Mouse (Mus musculus) heart, embryonic 12.5 days (tissue): Measurements from ENCODE around the gene Atp11a. TPM values are rescaled to one million over a fixed set of nuclear protein-coding genes. Genes with fewer than 3 reads are reported as not detected.

Experiments used
- ATAC-seq: fragments of 200-750 bp; cut with Nextera tagmentation; 2 replicates; pipeline ENCODE4 v1.8.0; 2017; ENCODE audit warnings: moderate TSS enrichment, moderate library complexity; ENCODE audit not compliant: insufficient number of reproducible peaks, low FRiP score
- H3K27ac ChIP-seq: fragments of 300-500 bp; sonication (generic); 2 replicates; pipeline ENCODE4 v1.5.1; 2016; ENCODE audit warnings: mild to moderate bottlenecking, moderate library complexity; ENCODE audit not compliant: poor library complexity, severe bottlenecking
- H3K27me3 ChIP-seq: fragments of 300-500 bp; sonication (generic); replicated peaks from 2 replicates; pipeline ENCODE4 v1.6.1; 2016; ENCODE audit warnings: mild to moderate bottlenecking, moderate library complexity
- H3K36me3 ChIP-seq: fragments of 300-500 bp; sonication (generic); 2 replicates; pipeline ENCODE4 v1.6.1; 2016; ENCODE audit warnings: mild to moderate bottlenecking, moderate library complexity
- H3K4me1 ChIP-seq: fragments of 300-500 bp; sonication (generic); replicated peaks from 2 replicates; pipeline ENCODE4 v1.6.1; 2016; ENCODE audit warnings: mild to moderate bottlenecking
- H3K4me2 ChIP-seq: fragments of 300-500 bp; sonication (generic); 2 replicates; pipeline ENCODE4 v1.6.1; 2016; ENCODE audit warnings: mild to moderate bottlenecking, moderate library complexity
- H3K4me3 ChIP-seq: fragments of 300-500 bp; sonication (generic); 2 replicates; pipeline ENCODE4 v1.5.1; 2016; ENCODE audit warnings: mild to moderate bottlenecking
- H3K9ac ChIP-seq: fragments of 300-500 bp; sonication (generic); 2 replicates; pipeline ENCODE4 v1.6.1; 2016; ENCODE audit warnings: mild to moderate bottlenecking, moderate library complexity
- H3K9me3 ChIP-seq: fragments of 300-500 bp; sonication (generic); replicated peaks from 2 replicates; pipeline ENCODE4 v1.6.1; 2016; ENCODE audit warnings: mild to moderate bottlenecking, moderate library complexity
- WGBS: fragments of 180-500 bp; shearing (Covaris S2); methylation state at CpG from one replicate; pipeline ENCODE4 v1.1.7; 2016; 5-methylcytosine and 5-hydroxymethylcytosine counted together
- polyA plus RNA-seq: library from polyadenylated mRNA; unstranded; fragments of >200 nt; fragmentation: Nextera tagmentation; extraction: Ambion mirVana; gene quantifications from 2 replicates; pipeline ENCODE4 v1.2.1, GENCODE M21; 2016

Atp11a gene
- polyA plus RNA-seq, 1 experiment from 2014 or later: 21.5 TPM

DNA sequence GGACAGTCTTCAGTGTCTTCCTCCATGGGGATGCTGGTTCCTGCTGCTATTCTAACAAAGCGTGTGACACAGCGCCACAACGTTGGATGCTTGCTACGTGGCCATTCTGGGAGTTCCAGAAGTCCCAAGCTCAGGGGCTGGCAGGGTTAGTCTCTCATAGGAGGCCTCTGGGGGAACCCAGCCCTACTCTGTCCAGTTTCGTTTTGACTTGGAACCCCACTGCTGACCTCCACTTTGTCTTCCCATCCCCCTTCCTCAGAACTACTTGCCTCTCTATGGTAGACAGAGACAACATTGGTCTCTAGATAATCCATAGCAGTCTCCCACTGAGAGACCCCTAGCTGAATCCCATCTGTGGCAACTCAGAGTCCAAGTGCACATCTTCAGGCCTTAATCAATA lies 149.8 kb downstream of the Atp11a start:
- Histone ChIP-seq H3K27ac (no peak overlapping the region), H3K4me1 (peaks cover 12% of the 10 kb centered on the region), H3K9ac (no peak overlapping the region), H3K4me3 (no peak overlapping the region), H3K36me3 (no peaks in the 10 kb centered on the region), H3K9me3 (no peaks in the 10 kb centered on the region), H3K27me3 (no peaks in the 10 kb centered on the region), H3K4me2 (no peak overlapping the region)
- WGBS: 74% methylated on average over 5 of the region's 5 CpGs
- no peak for ATAC-seq

DNA sequence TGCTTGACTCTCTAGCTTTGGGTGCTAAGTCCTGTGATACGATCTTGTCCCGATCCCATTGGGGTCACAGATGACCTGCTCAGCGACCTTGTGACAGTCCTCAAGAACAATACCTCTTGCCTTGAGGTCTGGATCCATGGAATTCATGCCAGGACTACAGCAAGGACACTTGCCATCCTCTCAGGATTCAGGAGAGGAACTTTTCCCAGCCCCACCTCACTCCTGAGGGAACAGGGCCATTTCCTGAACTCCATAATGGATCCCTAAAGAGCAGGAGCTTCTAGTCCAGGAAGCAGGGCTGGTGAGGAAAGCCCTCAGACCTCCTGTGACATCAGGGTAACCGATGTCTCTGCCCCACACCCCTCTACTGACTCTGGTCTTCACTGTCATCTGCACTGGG lies 150.9 kb downstream of the Atp11a start:
- H3K4me3 ChIP-seq: no peak overlapping the region
- 72% methylated on average over 4 of the region's 4 CpGs for WGBS
- H3K36me3 ChIP-seq: no peaks in the 10 kb centered on the region

DNA sequence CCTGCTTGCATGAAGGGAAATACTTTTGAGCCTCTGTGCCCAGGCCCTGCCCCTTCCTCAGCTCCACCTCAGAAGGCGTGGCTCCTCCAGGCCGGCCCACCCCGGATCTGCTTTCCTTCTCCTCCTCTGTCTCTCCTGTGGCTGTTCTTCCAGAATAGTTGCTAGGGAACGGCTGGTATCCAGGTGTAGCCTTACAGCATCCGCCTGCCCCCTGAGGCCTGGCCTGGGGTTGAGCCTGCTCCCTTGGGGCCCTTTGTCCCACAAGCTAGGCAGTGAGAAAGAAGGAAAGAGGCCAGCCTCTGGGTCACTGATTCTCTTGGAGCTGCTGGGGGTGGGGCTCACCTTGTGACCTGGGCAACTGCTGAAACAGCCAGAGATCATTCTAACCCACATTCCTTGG lies 155.2 kb downstream of the Atp11a start:
- H3K4me1 ChIP-seq: peaks cover 12% of the 10 kb centered on the region
- 30% methylated on average over 5 of the region's 5 CpGs for WGBS
- H3K4me3 ChIP-seq: no peak overlapping the region
- no peak overlapping the region for H3K9ac ChIP-seq
- peaks cover 29% of the 10 kb centered on the region for H3K27me3 ChIP-seq
- no peak overlapping the region for H3K4me2 ChIP-seq
- ATAC-seq: no peak
- no peaks in the 10 kb centered on the region for H3K36me3 ChIP-seq
- H3K27ac ChIP-seq: no peak overlapping the region
- no peaks in the 10 kb centered on the region for H3K9me3 ChIP-seq

More for the DNA sequence above, 150.9 kb downstream of the Atp11a start:
- peaks cover 12% of the 10 kb centered on the region for H3K4me1 ChIP-seq
- no peak overlapping the region for H3K4me2 ChIP-seq
- H3K27ac ChIP-seq: no peak overlapping the region
- H3K9ac ChIP-seq: no peak overlapping the region
- no peak for ATAC-seq
- H3K9me3 ChIP-seq: no peaks in the 10 kb centered on the region
- no peaks in the 10 kb centered on the region for H3K27me3 ChIP-seq

DNA sequence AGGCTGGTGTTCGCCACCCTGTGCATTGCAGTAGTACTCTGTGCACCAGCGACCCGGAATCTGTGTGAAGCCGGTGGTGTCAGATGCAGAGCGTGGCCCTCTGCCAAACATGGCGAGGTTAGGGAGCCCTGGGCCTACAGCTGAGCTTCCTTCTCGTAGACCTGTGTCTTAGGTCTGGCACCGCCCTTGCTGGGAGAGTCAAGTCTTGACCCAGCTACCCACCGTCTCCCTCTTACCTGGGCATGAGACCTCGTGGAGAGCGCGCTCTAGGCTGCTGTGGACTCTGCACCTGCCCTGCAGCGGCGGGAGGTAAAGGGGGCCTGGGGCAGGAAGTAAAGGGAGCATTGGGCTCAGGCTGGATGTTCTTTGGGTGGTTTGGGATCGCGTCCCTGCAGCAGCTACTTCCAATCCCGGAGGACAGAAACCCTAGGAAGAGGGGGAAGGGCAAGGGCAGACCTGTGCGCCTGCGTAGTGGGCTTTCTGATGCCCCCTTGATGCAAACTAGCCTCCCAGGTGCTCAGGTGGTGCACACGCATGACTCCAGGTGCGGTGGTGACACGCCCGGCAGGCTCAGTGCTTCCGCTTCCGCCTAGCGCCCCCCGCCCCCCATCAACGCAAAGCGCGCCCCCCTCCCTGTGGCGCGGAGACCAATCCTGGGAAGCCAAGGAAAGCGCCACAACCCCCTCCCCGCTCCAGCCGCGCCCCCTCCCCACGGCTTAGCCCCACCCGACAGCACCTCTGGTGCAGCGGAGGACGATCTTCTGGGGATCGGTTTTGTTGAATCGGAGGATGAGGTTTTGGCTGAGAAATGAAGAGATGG lies 158.6 kb downstream of the Atp11a start:
- Histone ChIP-seq H3K36me3 (no peaks in the 10 kb centered on the region), H3K9ac (peak overlapping the region; percentile 75), H3K4me2 (peak overlapping the region; percentile 94), H3K4me1 (peaks cover 7% of the 10 kb centered on the region), H3K9me3 (no peaks in the 10 kb centered on the region), H3K4me3 (peak overlapping the region; percentile 59), H3K27ac (no peak overlapping the region), H3K27me3 (peaks cover 35% of the 10 kb centered on the region)
- 15% methylated on average over 42 of the region's 42 CpGs for WGBS
- peak; percentile 37; the same call in 1 of the 2 replicates for ATAC-seq

DNA sequence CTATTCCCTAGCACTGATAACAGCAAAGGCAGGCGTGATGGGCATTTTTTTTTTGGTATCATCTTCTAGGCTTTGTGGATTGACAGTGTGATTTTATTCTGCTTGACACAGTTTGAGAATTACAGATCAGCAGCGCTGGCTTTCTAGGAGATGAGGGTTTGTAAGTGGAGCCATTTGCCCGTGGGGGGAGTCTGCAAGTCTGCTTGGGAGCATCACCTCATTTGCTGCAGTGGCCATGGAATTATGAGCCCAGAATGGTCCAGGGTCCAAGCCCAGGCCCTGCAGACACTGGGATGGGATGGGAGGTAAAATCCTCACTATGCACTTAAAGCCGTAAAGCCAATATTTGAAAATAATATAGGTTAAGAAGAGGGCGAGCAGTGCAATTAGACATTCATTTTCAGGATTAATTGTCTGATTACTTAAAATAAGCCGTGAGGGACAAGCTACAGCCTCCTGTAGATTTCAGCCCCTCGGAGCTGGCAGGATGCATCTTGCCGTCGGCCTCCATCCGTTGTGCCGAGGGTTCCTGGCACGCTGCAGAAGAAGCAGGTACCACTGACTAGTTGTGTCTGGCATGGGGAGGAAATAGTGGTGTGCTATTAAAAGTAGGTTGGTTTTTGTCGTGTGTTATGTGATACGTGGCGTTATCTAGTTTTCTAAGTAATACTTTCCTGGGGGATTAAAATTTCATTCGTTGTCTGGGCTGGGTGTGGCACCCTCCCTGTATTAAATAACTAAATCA lies 159.5 kb downstream of the Atp11a start:
- no peaks in the 10 kb centered on the region for H3K36me3 ChIP-seq
- H3K4me2 ChIP-seq: peak overlapping the region; percentile 94
- H3K9me3 ChIP-seq: no peaks in the 10 kb centered on the region
- WGBS: 70% methylated on average over 16 of the region's 16 CpGs
- no peak for ATAC-seq
- peaks cover 7% of the 10 kb centered on the region for H3K4me1 ChIP-seq
- no peak overlapping the region; the same call in 1 of the 2 replicates for H3K9ac ChIP-seq
- peak overlapping the region; percentile 59 for H3K4me3 ChIP-seq
- peaks cover 35% of the 10 kb centered on the region for H3K27me3 ChIP-seq
- no peak overlapping the region for H3K27ac ChIP-seq

DNA sequence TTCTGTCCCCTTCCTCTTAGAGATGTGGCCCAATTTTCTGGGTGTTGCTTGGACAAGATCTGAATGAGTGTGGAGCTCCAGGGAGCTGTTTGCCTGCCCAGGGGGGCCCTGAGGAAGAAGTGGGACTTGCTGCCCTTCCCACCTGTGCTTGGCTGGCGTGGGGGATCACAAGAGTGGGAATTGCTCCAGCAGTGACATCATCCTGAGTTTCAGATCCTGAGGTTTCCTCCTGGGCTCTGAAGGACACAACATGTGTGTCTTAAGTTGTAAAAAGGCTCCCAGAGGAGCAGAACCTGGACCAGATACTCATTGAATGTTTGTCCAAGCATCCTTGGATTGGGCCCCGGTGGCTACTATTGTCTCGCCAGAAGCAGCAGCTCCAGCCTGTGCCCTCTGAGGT lies 160.2 kb downstream of the Atp11a start:
- peaks cover 7% of the 10 kb centered on the region for H3K4me1 ChIP-seq
- no peak overlapping the region for H3K9ac ChIP-seq
- 74% methylated on average over 3 of the region's 3 CpGs for WGBS
- no peak overlapping the region for H3K4me2 ChIP-seq
- no peaks in the 10 kb centered on the region for H3K9me3 ChIP-seq
- no peak overlapping the region for H3K4me3 ChIP-seq
- peaks cover 35% of the 10 kb centered on the region for H3K27me3 ChIP-seq
- H3K27ac ChIP-seq: no peak overlapping the region
- no peaks in the 10 kb centered on the region for H3K36me3 ChIP-seq
- ATAC-seq: no peak

DNA sequence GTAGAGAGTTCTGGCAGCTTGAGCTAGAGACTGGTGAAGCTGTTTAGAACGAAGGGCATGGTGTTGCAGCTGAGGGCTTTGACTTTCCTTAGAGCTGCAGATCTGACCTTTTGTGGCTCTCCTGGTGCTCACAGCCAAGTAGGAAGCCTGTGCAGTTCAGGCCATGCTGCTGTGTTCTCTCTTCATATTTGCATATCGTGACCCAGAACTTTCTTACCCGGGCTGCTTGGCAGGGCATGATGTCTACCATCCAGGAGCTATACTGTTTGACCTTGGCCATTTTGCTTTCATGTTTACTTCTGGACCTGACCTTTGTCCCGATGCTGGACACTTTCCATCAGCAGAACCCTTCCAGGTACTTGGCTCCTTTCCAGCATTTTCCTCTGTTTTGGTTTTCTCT lies 161.0 kb downstream of the Atp11a start:
- Histone ChIP-seq H3K9me3 (no peaks in the 10 kb centered on the region), H3K9ac (no peak overlapping the region), H3K4me3 (no peak overlapping the region), H3K4me1 (peaks cover 7% of the 10 kb centered on the region), H3K4me2 (no peak overlapping the region), H3K27me3 (peaks cover 35% of the 10 kb centered on the region), H3K27ac (no peak overlapping the region), H3K36me3 (no peaks in the 10 kb centered on the region)
- 70% methylated on average over 4 of the region's 4 CpGs for WGBS
- ATAC-seq: no peak

Other genes starting within 250 kb of the Atp11a start
- not detected in 2 replicates for gene Spaca7, start 184.0 kb upstream of the Atp11a start, polyA plus RNA-seq
- 32.0 and 32.4 TPM in 2 replicates for gene Tubgcp3, start 84.8 kb upstream of the Atp11a start, polyA plus RNA-seq
- 11.4 and 11.5 TPM in 2 replicates for gene Mcf2l, start 116.8 kb downstream of the Atp11a start, polyA plus RNA-seq